Mouse (Mus musculus): ENCODE measurements around the gene Pdhb. TPM values are rescaled to one million over a fixed set of nuclear protein-coding genes. Genes with fewer than 3 reads are reported as not detected.

Pdhb gene
- polyA plus RNA-seq, 1 experiment from 2014 or later, result 166 TPM

DNA sequence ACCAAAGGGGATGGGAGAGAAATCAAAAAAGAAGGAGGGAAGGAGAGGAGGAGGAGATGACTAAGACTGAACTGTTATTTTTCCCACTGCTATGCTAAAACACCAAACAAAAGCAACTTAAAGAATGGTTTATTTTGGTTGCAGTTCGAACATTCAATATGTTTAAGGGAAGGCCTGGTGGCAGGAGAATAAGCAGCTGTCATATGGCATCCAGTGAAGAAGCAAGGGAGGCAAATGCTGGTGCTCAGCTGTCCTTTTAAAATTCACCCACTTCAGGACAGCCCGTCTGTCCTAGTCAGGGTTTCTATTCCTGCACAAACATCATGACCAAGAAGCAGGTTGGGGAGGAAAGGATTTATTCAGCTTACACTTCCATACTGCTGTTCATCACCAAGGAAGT, 55.5 kb downstream of the Pdhb start:
- Histone ChIP-seq H3K4me2 (no peak overlapping the region), H3K27me3 (ENCODE audit: insufficient read depth, low read length) (no peaks in the 10 kb centered on the region), H3K36me3 (ENCODE audit: insufficient read depth) (peaks cover 4% of the 10 kb centered on the region; the same call in 1 of the 2 replicates), H3K4me3 (ENCODE audit: low read depth, low read length) (no peak overlapping the region), H3K27ac (ENCODE audit: low read depth) (no peak overlapping the region), H3K4me1 (ENCODE audit: insufficient read depth) (no peaks in the 10 kb centered on the region), H3K9me3 (ENCODE audit: low read depth, low read length) (no peaks in the 10 kb centered on the region), H3K9ac (no peak overlapping the region)
- ATAC-seq (ENCODE audit: insufficient read depth), result no peak
- WGBS, result 59% methylated on average over 2 of the region's 2 CpGs
- TF ChIP-seq CTCF (IDR thresholded peaks at IDR 0.05; ENCODE audit: low read depth), result no peak
- DNase-seq, result no peak

Other genes with a start within 250 kb of the Pdhb start
- gene Gm45521, start 215.7 kb downstream of the Pdhb start, polyA plus RNA-seq (2014; fragmentation: Nextera tagmentation; extraction: Ambion mirVana), result not detected in 2 replicates
- gene Dnase1l3, start 178.5 kb downstream of the Pdhb start, polyA plus RNA-seq (2014; fragmentation: Nextera tagmentation; extraction: Ambion mirVana), result 0.05 TPM in 1 of 2 replicates, not detected in the other
- 14.8 and 15.1 TPM in 2 replicates for gene Abhd6, start 170.1 kb downstream of the Pdhb start, polyA plus RNA-seq (2014; fragmentation: Nextera tagmentation; extraction: Ambion mirVana)
- 51.4 and 60.1 TPM in 2 replicates for gene Rpp14, start 92.7 kb downstream of the Pdhb start, polyA plus RNA-seq (2014; fragmentation: Nextera tagmentation; extraction: Ambion mirVana)
- 31.2 and 33.3 TPM in 2 replicates for gene Pxk, start 74.8 kb downstream of the Pdhb start, polyA plus RNA-seq (2014; fragmentation: Nextera tagmentation; extraction: Ambion mirVana)
- gene Kctd6, start 41.1 kb upstream of the Pdhb start, polyA plus RNA-seq (2014; fragmentation: Nextera tagmentation; extraction: Ambion mirVana), result 15.6 and 16.6 TPM in 2 replicates
- 0.47 and 0.78 TPM in 2 replicates for gene Acox2, start 86.3 kb upstream of the Pdhb start, polyA plus RNA-seq (2014; fragmentation: Nextera tagmentation; extraction: Ambion mirVana)
- 0.38 and 0.58 TPM in 2 replicates for gene Fam107a, start 145.0 kb upstream of the Pdhb start, polyA plus RNA-seq (2014; fragmentation: Nextera tagmentation; extraction: Ambion mirVana)
- 0.43 and 0.65 TPM in 2 replicates for gene Oit1, start 205.7 kb upstream of the Pdhb start, polyA plus RNA-seq (2014; fragmentation: Nextera tagmentation; extraction: Ambion mirVana)

Measured in lung, embryonic 14.5 days (tissue).